ENCODE assay signal across 10 mouse cellular contexts in genomic region chr2:73527956-73528355, GRCm38 (mm10). TPM values are rescaled to one million over a fixed set of nuclear protein-coding genes. Genes with fewer than 3 reads are reported as not detected.
A peak's percentile ranks its signal among the peaks of the same experiment; 100 is the strongest.
DNase-seq lines count a peak whose midpoint lies in the region; ATAC-seq lines count a peak whose summit lies in the region.
"Had no signal": no experiment of that assay in that cellular context is flagged by ENCODE, and none has a peak within 500 bp of the region (broad histone marks: within the 10 kb centered on the region; RNA-seq: fewer than 3 reads in every experiment).

No protein-coding gene starts in this region.

- H3K4me3 ChIP-seq in kidney, embryonic 15.5 days (replicated peaks) = peak overlapping the region; percentile 77
- H3K4me3 ChIP-seq in embryonic facial prominence, embryonic 11.5 days (ENCODE audit: low read depth, low read length) = peak overlapping the region; percentile 85; the same call in 1 of the 2 replicates
- H3K4me3 ChIP-seq in hindbrain, embryonic 13.5 days = no peak overlapping the region
- no peak overlapping the region for H3K4me3 ChIP-seq in midbrain, embryonic 14.5 days (replicated peaks; ENCODE audit: low read depth, low read length)

- H3K36me3 ChIP-seq in kidney, embryonic 15.5 days = no peaks in the 10 kb centered on the region
- no peaks in the 10 kb centered on the region for H3K36me3 ChIP-seq in embryonic facial prominence, embryonic 11.5 days (replicated peaks; ENCODE audit: control insufficient read depth, insufficient read depth, low read depth, low read length)
- H3K36me3 ChIP-seq in hindbrain, embryonic 13.5 days = no peaks in the 10 kb centered on the region
- no peaks in the 10 kb centered on the region for H3K36me3 ChIP-seq in midbrain, embryonic 14.5 days (ENCODE audit: control insufficient read depth, insufficient read depth, low read length)
- H3K36me3 ChIP-seq: G1E had no signal

- no peaks in the 10 kb centered on the region for H3K27me3 ChIP-seq in kidney, embryonic 15.5 days
- H3K27me3 ChIP-seq in embryonic facial prominence, embryonic 11.5 days (ENCODE audit: control insufficient read depth, insufficient read depth, low read length) = no peaks in the 10 kb centered on the region
- H3K27me3 ChIP-seq in hindbrain, embryonic 13.5 days = peaks cover 12% of the 10 kb centered on the region
- no peaks in the 10 kb centered on the region for H3K27me3 ChIP-seq in midbrain, embryonic 14.5 days (ENCODE audit: control insufficient read depth, insufficient read depth, low read length)

- ATAC-seq in kidney, embryonic 15.5 days (replicated peaks; ENCODE audit: low FRiP score) = no peak
- no peak for ATAC-seq in embryonic facial prominence, embryonic 11.5 days (replicated peaks; ENCODE audit: insufficient number of reproducible peaks, low FRiP score, low TSS enrichment, low read depth)
- no peak for ATAC-seq in hindbrain, embryonic 13.5 days (ENCODE audit: low FRiP score)
- no peak for ATAC-seq in midbrain, embryonic 14.5 days (ENCODE audit: low FRiP score, low TSS enrichment)

- H3K4me2 ChIP-seq in kidney, embryonic 15.5 days = peak overlapping the region; percentile 90
- H3K4me2 ChIP-seq in embryonic facial prominence, embryonic 11.5 days (ENCODE audit: low read depth, low read length) = peak overlapping the region; percentile 30
- H3K4me2 ChIP-seq in hindbrain, embryonic 13.5 days = peak overlapping the region; percentile 94
- peak overlapping the region; percentile 98; the same call in 1 of the 2 replicates for H3K4me2 ChIP-seq in midbrain, embryonic 14.5 days (ENCODE audit: low read length)

- no peak overlapping the region for H3K27ac ChIP-seq in kidney, embryonic 15.5 days
- H3K27ac ChIP-seq in embryonic facial prominence, embryonic 11.5 days (replicated peaks; ENCODE audit: low read depth, low read length) = no peak overlapping the region
- H3K27ac ChIP-seq in hindbrain, embryonic 13.5 days = no peak overlapping the region
- no peak overlapping the region for H3K27ac ChIP-seq in midbrain, embryonic 14.5 days (replicated peaks; ENCODE audit: low read depth, low read length)

- H3K4me1 ChIP-seq in kidney, embryonic 15.5 days = peaks cover 46% of the 10 kb centered on the region
- H3K4me1 ChIP-seq in embryonic facial prominence, embryonic 11.5 days (ENCODE audit: control insufficient read depth, insufficient read depth, low read length) = peaks cover 3% of the 10 kb centered on the region; the same call in 1 of the 2 replicates
- H3K4me1 ChIP-seq in hindbrain, embryonic 13.5 days (replicated peaks) = peaks cover 29% of the 10 kb centered on the region
- H3K4me1 ChIP-seq in midbrain, embryonic 14.5 days (ENCODE audit: control insufficient read depth, insufficient read depth, low read length) = 0 out of 2 replicates have a peak, but pooled peaks cover 9% of the 10 kb centered on the region

- no peaks in the 10 kb centered on the region for H3K9me3 ChIP-seq in kidney, embryonic 15.5 days (replicated peaks)
- no peaks in the 10 kb centered on the region for H3K9me3 ChIP-seq in embryonic facial prominence, embryonic 11.5 days (replicated peaks; ENCODE audit: control insufficient read depth, low read length)
- H3K9me3 ChIP-seq in hindbrain, embryonic 13.5 days = no peaks in the 10 kb centered on the region
- H3K9me3 ChIP-seq in midbrain, embryonic 14.5 days (ENCODE audit: control insufficient read depth, low read length) = no peaks in the 10 kb centered on the region

- DNase-seq in kidney, postnatal 14 days = no peak
- DNase-seq in embryonic facial prominence, embryonic 11.5 days (ENCODE audit: low spot score) = no peak
- DNase-seq in midbrain, embryonic 14.5 days = no peak
- DNase-seq in embryo, embryonic 11 days = no peak
- no peak for DNase-seq in embryo, embryonic 10 days (ENCODE audit: low spot score)
- no peak for DNase-seq in kidney, postnatal 4 days
- DNase-seq: layer of hippocampus, postnatal 36 days had no signal

- WGBS in kidney, embryonic 15.5 days = 77% methylated on average over 11 of the region's 11 CpGs
- WGBS in embryonic facial prominence, embryonic 11.5 days = 75% methylated on average over 11 of the region's 11 CpGs
- 80% methylated on average over 11 of the region's 11 CpGs for WGBS in hindbrain, embryonic 13.5 days
- 81% methylated on average over 11 of the region's 11 CpGs for WGBS in midbrain, embryonic 14.5 days

- no peak overlapping the region for H3K9ac ChIP-seq in kidney, embryonic 15.5 days
- peak overlapping the region; percentile 23; the same call in 1 of the 2 replicates for H3K9ac ChIP-seq in embryonic facial prominence, embryonic 11.5 days (replicated peaks; ENCODE audit: low read length)
- no peak overlapping the region for H3K9ac ChIP-seq in hindbrain, embryonic 13.5 days
- H3K9ac ChIP-seq in midbrain, embryonic 14.5 days (replicated peaks; ENCODE audit: low read length) = no peak overlapping the region

RNA-seq across cellular contexts. Expression of gene Wipf1, which starts 1.6 kb away (rescaled TPM):
- polyA plus RNA-seq in kidney, embryonic 15.5 days (2015; fragmentation: Nextera tagmentation; extraction: Ambion mirVana) = 8.7 and 9.7 TPM in 2 replicates
- 15.9 and 17.5 TPM in 2 replicates for polyA plus RNA-seq in embryonic facial prominence, embryonic 11.5 days (2014; fragmentation: Nextera tagmentation; extraction: Ambion mirVana)
- polyA plus RNA-seq in hindbrain, embryonic 13.5 days (2015; fragmentation: Nextera tagmentation; extraction: Ambion mirVana) = 2.3 and 2.5 TPM in 2 replicates
- polyA plus RNA-seq in midbrain, embryonic 14.5 days (2014; fragmentation: Nextera tagmentation; extraction: Ambion mirVana) = 1.7 and 2.8 TPM in 2 replicates

RNA-seq across cellular contexts. Expression of gene Chrna1, which starts 52.2 kb away (rescaled TPM):
- 1.3 and 1.4 TPM in 2 replicates for polyA plus RNA-seq in kidney, embryonic 15.5 days (2015; fragmentation: Nextera tagmentation; extraction: Ambion mirVana)
- polyA plus RNA-seq in embryonic facial prominence, embryonic 11.5 days (2014; fragmentation: Nextera tagmentation; extraction: Ambion mirVana) = 0.88 and 1.2 TPM in 2 replicates
- 0.40 and 0.45 TPM in 2 replicates for polyA plus RNA-seq in hindbrain, embryonic 13.5 days (2015; fragmentation: Nextera tagmentation; extraction: Ambion mirVana)
- polyA plus RNA-seq in midbrain, embryonic 14.5 days (2014; fragmentation: Nextera tagmentation; extraction: Ambion mirVana) = 0.18 and 0.20 TPM in 2 replicates
- polyA plus RNA-seq: G1E had no signal

Comparison
In these comparisons a context has a peak if more than half of its experiments do, and no peak if none do; other contexts are left out.
1. H3K4me2 ChIP-seq: peak in every context shown above with its lines; median percentile 98 in midbrain, embryonic 14.5 days; 94 in hindbrain, embryonic 13.5 days; 90 in kidney, embryonic 15.5 days; 30 in embryonic facial prominence, embryonic 11.5 days.
2. H3K4me3 ChIP-seq: peak in kidney, embryonic 15.5 days (single experiment) and embryonic facial prominence, embryonic 11.5 days (single experiment); none in hindbrain, embryonic 13.5 days (single experiment) and midbrain, embryonic 14.5 days (single experiment).